Mouse (Mus musculus) T-helper 17 cell (primary cell): ENCODE measurements at regions not wholly inside any gene's neighbourhood (a gene's known extent, or its start where the extent isn't known, plus 50 kb on each side); places are given as distances from the start of the nearest gene placed in this dataset.

Experiments
- in situ Hi-C, 2 experiments: fragments of 300-600 bp; cut with MboI, MseI; formaldehyde crosslinking; loops; 1 replicate in 1 of 2; 2 replicates in 1 of 2; pipeline ENCODE4 v1.15.1; 2025; ENCODE audit warnings: high pct_unique_total_duplicates in 2 of 2

DNA sequence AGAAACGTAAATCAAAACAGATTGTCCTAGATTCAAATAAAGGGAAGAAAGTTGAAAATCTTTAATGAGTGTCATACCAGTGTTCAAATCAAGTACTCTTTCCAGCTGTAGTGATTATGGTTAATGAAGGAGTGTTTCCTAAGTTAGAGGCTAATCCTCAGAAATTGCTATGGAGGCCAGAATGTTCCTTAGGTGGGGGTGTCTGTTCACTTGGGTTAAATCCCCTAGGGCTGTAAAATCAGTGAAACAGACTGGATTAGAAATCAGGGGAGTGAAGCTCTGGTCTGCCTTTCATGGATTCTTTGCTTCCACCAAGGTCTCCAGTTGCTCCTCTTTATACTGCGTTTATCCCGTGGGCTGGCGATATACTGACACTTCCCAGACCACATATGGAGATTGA is 270.7 kb upstream of the 1700056E22Rik start:
- in situ Hi-C loops = no loop called here

GRCm38 (mm10) chr1:184304204-184304603 is 270.1 kb upstream of the 1700056E22Rik start:
- in situ Hi-C loops = no loop called here

DNA sequence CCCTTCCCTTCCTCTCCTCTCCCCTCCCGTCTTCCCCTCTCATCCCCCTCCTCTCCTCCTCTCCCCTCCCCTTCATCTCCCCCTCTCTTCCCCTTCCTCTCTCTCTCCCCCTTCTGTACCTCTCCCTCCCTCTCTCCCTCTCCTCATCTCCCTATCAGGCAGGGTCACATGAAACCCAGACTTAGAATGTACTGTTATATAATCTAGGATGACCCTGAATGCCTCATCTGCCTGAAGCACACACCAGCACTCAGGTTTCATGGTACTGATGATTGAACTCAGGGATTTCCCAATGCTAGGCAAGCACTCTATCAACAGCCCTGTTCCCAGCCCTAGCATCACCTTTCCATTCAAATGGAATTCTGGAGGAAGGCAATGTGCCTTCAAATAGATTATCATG is 264.6 kb upstream of the 1700056E22Rik start:
- in situ Hi-C loops = no loop called here

DNA sequence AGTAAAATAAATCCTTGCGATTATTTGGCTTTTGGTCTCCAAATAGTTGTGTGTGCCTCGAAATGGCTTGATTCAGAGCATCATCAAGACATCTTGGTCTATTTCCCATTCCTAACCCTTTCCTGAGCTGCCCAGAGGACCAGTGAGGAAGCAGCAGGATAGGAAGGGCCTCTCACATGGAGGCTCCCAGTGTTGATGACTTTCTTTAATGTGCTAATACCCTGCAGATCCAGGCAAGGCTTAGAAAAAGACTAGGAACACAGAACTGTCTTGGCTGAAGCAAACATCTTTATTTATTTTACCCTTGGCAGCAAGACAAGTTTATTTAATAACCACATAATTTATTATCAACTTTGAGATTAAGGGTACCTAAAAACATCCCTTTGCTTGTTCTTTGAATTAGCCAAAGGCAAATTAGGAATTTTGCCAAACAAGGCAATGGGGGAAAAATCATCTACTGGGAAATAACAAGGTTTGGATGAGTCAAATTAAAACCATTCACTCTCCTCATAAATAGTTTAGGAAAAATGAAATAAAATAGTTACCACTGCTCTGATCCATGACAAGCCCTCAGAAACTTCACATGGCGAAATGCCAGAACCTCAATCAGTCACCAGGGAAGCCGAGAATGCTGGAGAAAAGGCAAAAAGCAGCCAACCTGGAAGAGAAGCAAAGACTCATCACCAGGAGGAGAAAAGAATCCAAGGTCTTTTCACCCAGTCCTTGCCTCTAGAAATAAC is 263.1 kb upstream of the 1700056E22Rik start:
- in situ Hi-C loops = no loop called here

DNA sequence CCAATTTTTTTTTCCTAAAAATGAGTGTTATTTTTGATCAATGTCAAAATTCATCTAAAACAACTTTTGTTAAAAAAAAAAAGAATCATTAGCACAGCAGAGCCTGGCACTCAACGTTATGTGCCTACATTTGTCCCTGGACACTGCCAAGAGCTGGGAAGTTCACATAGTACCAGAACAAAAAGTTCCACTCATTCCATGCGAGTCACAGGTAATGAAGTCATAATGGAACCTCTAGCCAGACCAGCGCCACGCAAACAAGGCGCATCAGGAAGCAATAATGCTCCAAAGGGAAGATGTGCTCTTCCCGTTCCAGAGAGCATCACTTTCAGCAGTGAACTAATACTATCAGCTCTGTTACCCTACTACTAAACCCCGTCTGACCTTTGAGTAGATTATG is 257.0 kb upstream of the 1700056E22Rik start:
- in situ Hi-C loops = no loop called here

- in situ Hi-C loops = no loop called here
Observed at GRCm38 (mm10) chr1:184289733-184290416, 255.8 kb upstream of the 1700056E22Rik start.

DNA sequence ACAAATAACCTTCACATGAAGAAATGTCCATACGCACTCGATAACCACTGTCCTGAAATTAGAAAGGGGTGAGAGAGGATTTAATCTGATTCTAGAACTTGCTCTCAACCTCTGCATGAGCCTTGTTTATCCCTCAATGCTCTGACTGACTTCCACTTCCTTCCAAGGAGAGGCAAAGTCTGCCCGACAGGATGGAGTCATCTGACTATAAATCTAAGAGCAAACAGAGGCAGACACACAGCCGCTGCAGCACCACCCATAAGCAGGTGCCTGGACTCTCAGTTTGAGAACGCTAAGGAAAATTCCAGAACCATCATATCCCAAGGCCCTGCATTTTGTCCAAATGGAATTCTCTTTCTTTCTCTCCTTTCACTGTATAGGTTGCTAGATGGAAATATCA is 247.7 kb upstream of the 1700056E22Rik start:
- in situ Hi-C loops = no loop called here

DNA sequence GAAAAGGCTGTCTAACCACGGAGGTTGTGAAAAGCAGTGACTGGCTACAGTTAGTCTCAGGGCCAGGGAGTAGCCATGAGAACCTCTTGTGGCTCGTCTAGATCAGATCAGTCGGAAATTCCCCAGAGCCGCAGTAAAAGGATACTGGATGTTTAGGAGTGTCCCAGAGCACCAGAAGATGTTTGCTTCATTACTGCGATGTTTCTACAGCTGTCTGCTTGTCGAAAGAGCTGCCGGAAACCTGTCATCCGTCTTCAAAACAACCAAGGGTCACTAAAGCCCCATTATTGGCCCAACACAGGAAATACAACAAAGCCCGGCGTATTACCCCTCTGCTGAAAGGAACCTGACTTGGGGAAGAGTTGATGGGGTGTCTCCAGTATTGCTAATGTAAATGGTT is 245.2 kb upstream of the 1700056E22Rik start:
- in situ Hi-C loops = loop anchor here in 1 of 2 experiments (10.0 kb wide), 1 partner anchor 476 kb away; no protein-coding TSS in a partner anchor

- in situ Hi-C loops = loop anchor here in 1 of 2 experiments (10.0 kb wide), 1 partner anchor 478 kb away; no protein-coding TSS in a partner anchor
Observed at GRCm38 (mm10) chr1:184277001-184277400, 242.9 kb upstream of the 1700056E22Rik start.

DNA sequence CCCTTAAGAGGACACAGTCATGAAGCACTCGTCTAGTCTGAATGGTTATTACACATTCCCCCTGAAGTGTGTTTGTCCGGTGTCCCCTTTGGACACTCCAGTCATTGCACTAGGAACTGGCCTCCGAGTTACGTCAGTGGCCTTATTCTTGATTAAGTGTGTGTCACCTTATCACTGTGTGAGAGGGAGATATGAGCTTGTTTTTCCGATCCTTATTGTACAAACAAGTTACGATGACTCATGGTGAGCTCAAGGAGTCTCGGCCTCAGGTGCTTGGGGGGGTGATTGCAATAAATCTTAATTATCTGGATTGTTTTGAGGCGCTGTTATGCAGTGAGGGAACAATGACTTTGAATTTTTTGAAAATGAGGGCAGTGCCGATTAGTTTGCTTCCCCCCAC is 241.8 kb upstream of the 1700056E22Rik start:
- in situ Hi-C loops = loop anchor here in 1 of 2 experiments (10.0 kb wide), 1 partner anchor 479 kb away; no protein-coding TSS in a partner anchor

- in situ Hi-C loops = loop anchor here in 1 of 2 experiments (10.0 kb wide), 1 partner anchor 479 kb away; no protein-coding TSS in a partner anchor
Observed at GRCm38 (mm10) chr1:184275396-184275795, 241.3 kb upstream of the 1700056E22Rik start.

GRCm38 (mm10) chr1:184274704-184275103 is 240.6 kb upstream of the 1700056E22Rik start:
- in situ Hi-C loops = loop anchor here in 1 of 2 experiments (10.0 kb wide), 1 partner anchor 480 kb away; no protein-coding TSS in a partner anchor

DNA sequence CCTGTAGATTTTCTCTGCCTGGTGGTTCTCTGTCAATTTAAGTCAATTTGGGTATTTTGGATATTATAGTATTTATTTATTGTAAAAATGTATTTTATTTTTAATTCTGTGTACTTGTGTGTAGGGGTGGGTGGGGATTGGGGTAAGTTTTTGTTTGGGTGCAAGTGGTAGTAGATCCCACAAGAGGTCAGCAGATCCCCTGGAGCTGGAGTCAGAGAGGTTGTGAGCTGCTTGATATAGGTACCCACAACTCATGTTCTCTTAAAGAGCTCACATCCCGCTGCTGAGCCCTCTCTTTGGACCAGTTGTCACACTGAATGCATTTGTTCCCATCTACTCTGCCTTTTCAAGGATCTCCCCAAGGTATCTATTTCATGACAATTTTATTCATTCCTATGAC is 239.6 kb upstream of the 1700056E22Rik start:
- in situ Hi-C loops = loop anchor here in 1 of 2 experiments (10.0 kb wide), 1 partner anchor 481 kb away; no protein-coding TSS in a partner anchor

DNA sequence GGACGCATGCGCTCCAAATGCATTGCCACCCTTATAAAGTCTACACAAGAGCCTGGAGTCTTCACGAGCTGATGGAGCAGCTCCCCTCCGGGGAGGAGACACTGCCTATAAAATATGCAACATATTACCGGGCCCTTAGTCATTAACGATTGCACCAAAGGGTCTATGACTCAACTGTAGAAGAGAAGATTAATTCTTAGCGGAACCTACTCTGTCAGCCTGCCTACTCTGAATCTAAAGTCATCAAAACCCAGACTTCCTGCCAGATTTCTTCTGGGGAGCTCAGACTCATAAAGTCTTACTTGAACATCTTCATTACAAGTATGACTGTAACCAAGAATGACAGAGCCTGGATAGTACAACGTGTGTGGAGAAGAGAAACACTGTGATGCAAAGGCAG is 237.2 kb upstream of the 1700056E22Rik start:
- in situ Hi-C loops = loop anchor here in 1 of 2 experiments (10.0 kb wide), 1 partner anchor 484 kb away; no protein-coding TSS in a partner anchor

- in situ Hi-C loops = loop anchor here in 1 of 2 experiments (5.0 kb wide), 1 partner anchor 466 kb away; the partner anchor contains the start of gene Hlx
Observed at GRCm38 (mm10) chr1:184266051-184266450, 231.9 kb upstream of the 1700056E22Rik start.

- in situ Hi-C loops = loop anchor here (5.0 kb wide), 2 partner anchors 129 to 469 kb away; partner anchors contain the start of gene Hlx (in 1 of the 2)
Observed at GRCm38 (mm10) chr1:184262975-184263374, 228.9 kb upstream of the 1700056E22Rik start.

GRCm38 (mm10) chr1:184261385-184261727 is 227.3 kb upstream of the 1700056E22Rik start:
- in situ Hi-C loops = loop anchor here (5.0 kb wide), 2 partner anchors 131 to 471 kb away; partner anchors contain the start of gene Hlx (in 1 of the 2)

GRCm38 (mm10) chr1:184260722-184261384 is 226.8 kb upstream of the 1700056E22Rik start:
- in situ Hi-C loops = loop anchor here (5.0 kb wide), 2 partner anchors 131 to 471 kb away; partner anchors contain the start of gene Hlx (in 1 of the 2)

GRCm38 (mm10) chr1:184259853-184260252 is 225.8 kb upstream of the 1700056E22Rik start:
- in situ Hi-C loops = loop anchor here (5.0 kb wide), 2 partner anchors 132 to 472 kb away; partner anchors contain the start of gene Hlx (in 1 of the 2)

DNA sequence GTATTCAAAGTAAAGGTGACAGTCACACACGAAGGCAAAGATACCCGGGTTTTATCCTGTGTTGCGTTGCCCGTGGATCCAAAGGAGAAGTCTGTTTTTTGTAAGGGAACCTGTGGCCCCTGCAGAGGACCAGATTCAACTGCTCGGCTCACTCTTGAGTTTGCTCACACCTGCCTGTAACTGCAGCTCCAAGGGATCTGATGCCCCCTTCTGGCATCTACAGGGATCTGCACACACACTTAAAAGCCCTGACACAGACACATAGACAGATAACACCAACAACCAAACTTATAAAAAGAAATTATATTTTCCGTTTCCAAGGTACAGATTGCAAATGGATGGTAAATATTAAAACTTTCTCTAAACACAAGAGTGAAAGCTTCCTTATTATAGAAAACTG is 223.3 kb upstream of the 1700056E22Rik start:
- in situ Hi-C loops = no loop called here

DNA sequence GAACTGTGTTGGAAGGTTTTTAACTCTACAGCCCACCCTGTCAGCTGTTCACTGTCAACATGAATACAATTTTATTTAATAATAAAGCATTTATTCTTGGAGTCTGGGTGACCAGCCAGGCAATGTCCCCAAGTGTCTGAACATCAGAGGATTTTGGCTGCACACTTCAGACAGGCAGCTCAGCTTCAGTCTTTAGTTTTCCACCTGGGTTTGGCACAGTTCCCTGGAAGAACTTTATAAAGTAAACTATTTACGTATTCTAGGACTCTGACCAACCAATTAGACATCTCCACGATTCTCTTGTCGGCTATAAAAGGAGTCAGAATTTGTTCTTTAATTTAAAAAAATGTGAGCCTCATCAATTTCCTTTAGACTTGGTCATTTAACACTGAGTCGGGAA is 220.8 kb upstream of the 1700056E22Rik start:
- in situ Hi-C loops = no loop called here
